Mouse (Mus musculus) kidney, embryonic 16.5 days (tissue): ENCODE measurements at regions not wholly inside any gene's neighbourhood (a gene's known extent, or its start where the extent isn't known, plus 50 kb on each side); places are given as distances from the start of the nearest gene placed in this dataset.
A peak's percentile ranks its signal among the peaks of the same experiment; 100 is the strongest.

Experiments used
- ATAC-seq: fragments of 200-750 bp; cut with Nextera tagmentation; 2 replicates; pipeline ENCODE4 v1.8.0; 2017; ENCODE audit warnings: moderate TSS enrichment; ENCODE audit not compliant: low FRiP score, low TSS enrichment
- H3K27ac ChIP-seq: fragments of 300-500 bp; sonication (generic); 2 replicates; pipeline ENCODE4 v1.5.1; 2014; ENCODE audit warnings: low read length
- H3K27me3 ChIP-seq: fragments of 300-500 bp; sonication (generic); 2 replicates; pipeline ENCODE4 v1.6.1; 2014; ENCODE audit warnings: low read length, control low read depth, mixed read lengths; ENCODE audit not compliant: insufficient read depth
- H3K36me3 ChIP-seq: fragments of 300-500 bp; sonication (generic); 2 replicates; pipeline ENCODE4 v1.6.1; 2014; ENCODE audit warnings: low read length, control low read depth, mixed read lengths; ENCODE audit not compliant: insufficient read depth
- H3K4me1 ChIP-seq: fragments of 300-500 bp; sonication (generic); 2 replicates; pipeline ENCODE4 v1.6.1; 2014; ENCODE audit warnings: low read length, control low read depth, mixed read lengths; ENCODE audit not compliant: insufficient read depth
- H3K4me2 ChIP-seq: fragments of 300-500 bp; sonication (generic); replicated peaks from 2 replicates; pipeline ENCODE4 v1.6.1; 2014; ENCODE audit warnings: low read depth, low read length
- H3K4me3 ChIP-seq: fragments of 300-500 bp; sonication (generic); 2 replicates; pipeline ENCODE4 v1.5.1; 2014; ENCODE audit warnings: mild to moderate bottlenecking, low read length
- H3K9ac ChIP-seq: fragments of 300-500 bp; sonication (generic); replicated peaks from 2 replicates; pipeline ENCODE4 v1.6.1; 2014; ENCODE audit warnings: low read length
- H3K9me3 ChIP-seq: fragments of 300-500 bp; sonication (generic); 2 replicates; pipeline ENCODE4 v1.6.1; 2016; ENCODE audit warnings: low read length, control low read depth
- WGBS: fragments of 180-500 bp; shearing (Covaris S2); extraction: QIAGEN DNeasy Blood & Tissue Kit; methylation state at CpG from one replicate; pipeline ENCODE4 v1.1.7; 2014; 5-methylcytosine and 5-hydroxymethylcytosine counted together

GRCm38 (mm10) chr10:25589316-25589645 lies 53.2 kb upstream of the Smlr1 start:
- Histone ChIP-seq H3K27ac (no peak overlapping the region), H3K36me3 (no peaks in the 10 kb centered on the region), H3K9ac (no peak overlapping the region), H3K4me1 (no peaks in the 10 kb centered on the region), H3K27me3 (no peaks in the 10 kb centered on the region), H3K9me3 (no peaks in the 10 kb centered on the region), H3K4me3 (no peak overlapping the region), H3K4me2 (no peak overlapping the region)
- 0 out of 2 replicates have a peak, but pooled peaks have one; percentile 5 for ATAC-seq
- WGBS: 68% methylated on average over 2 of the region's 2 CpGs

DNA sequence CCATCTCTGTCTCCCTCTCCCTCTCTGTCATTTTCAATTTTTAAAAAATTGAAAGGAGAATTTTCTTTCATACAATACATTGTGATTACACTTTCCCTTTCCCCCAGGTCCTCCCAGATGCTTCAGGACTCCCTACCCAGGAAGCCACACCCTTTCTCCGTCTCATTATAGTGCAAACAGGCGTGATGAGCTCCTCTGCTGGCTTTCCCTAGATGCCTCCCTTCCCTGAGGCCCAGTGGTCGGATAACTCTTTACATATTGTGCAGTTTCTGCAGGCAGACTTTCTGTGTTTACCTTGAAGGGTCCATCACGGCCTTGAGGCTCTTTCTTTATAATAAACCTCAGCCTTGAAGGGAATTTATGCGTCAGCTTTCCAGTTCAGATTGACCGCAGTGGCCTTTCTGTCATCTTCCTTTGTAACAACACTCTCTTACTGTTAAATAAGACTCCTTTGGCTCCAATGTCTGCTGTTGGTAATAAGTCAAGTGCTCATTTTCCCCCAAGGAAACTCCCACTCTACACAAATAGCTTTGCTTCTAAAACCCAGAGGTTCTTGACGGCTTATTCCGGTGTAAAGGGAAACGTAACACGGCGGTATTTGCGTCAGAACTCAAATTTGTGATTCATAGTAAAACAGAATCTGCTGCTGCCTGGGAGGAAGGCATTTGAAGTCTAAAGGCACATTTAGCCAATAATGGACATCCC lies 52.7 kb upstream of the Smlr1 start:
- no peaks in the 10 kb centered on the region for H3K9me3 ChIP-seq
- H3K27me3 ChIP-seq: no peaks in the 10 kb centered on the region
- H3K36me3 ChIP-seq: no peaks in the 10 kb centered on the region
- peak; percentile 52; the same call in 1 of the 2 replicates for ATAC-seq
- no peak overlapping the region for H3K4me3 ChIP-seq
- 31% methylated on average over 12 of the region's 12 CpGs for WGBS
- H3K4me2 ChIP-seq: no peak overlapping the region
- H3K4me1 ChIP-seq: no peaks in the 10 kb centered on the region
- H3K27ac ChIP-seq: no peak overlapping the region
- H3K9ac ChIP-seq: no peak overlapping the region
